ENCODE assay signal across 9 mouse cellular contexts in the genomic region with DNA sequence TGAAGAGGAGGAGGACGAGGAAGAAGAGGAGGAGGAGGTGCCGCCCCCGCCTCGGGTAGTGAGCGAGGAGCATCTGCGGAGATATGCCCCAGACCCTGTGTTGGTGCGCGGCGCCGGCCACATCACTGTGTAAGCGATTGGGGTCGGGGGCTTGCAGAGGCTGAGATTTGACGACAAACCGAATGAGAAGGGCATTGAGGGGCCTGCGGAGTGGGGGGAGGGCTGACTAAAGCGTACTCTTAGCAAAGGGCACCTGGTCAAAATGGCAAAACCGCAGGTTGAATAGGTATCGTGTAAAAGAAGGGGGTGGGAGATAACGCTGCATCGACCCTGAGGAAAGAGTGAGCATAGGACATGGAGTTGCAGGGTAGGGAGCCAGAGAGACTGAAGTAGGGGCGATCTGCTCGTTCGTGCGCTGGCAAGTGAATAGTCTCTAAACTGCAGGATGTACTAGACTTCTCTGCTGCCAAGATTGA. TPM values are rescaled to one million over a fixed set of nuclear protein-coding genes. Genes with fewer than 3 reads are reported as not detected.
DNase-seq lines count a peak whose midpoint lies in the region; ATAC-seq and TF ChIP-seq lines count a peak whose summit lies in the region.
"Had no signal": no experiment of that assay in that cellular context is flagged by ENCODE, and none has a peak within 500 bp of the region (broad histone marks: within the 10 kb centered on the region; RNA-seq: fewer than 3 reads in every experiment).

No protein-coding gene starts in this region.

- no peak overlapping the region for H3K27ac ChIP-seq in embryonic fibroblast, embryonic 13.5 days (ENCODE audit: insufficient read depth, low read length)
- peak overlapping the region; percentile 33 for H3K27ac ChIP-seq in intestine, embryonic 16.5 days (ENCODE audit: low read length)
- H3K27ac ChIP-seq in midbrain, embryonic 15.5 days = peak overlapping the region; percentile 79

- H3K4me2 ChIP-seq in intestine, embryonic 16.5 days (ENCODE audit: low read depth, low read length) = peak overlapping the region; percentile 49
- peak overlapping the region; percentile 49 for H3K4me2 ChIP-seq in midbrain, embryonic 15.5 days

- no peak for TF ChIP-seq CTCF in embryonic fibroblast, embryonic 13.5 days (IDR thresholded peaks at IDR 0.05; ENCODE audit: borderline replicate concordance, insufficient read depth, low read length)

- no peaks in the 10 kb centered on the region for H3K4me1 ChIP-seq in embryonic fibroblast, embryonic 13.5 days (ENCODE audit: control insufficient read depth, insufficient read depth, low read length)
- H3K4me1 ChIP-seq in intestine, embryonic 16.5 days (ENCODE audit: control insufficient read depth, insufficient read depth, low read length) = no peaks in the 10 kb centered on the region
- H3K4me1 ChIP-seq in midbrain, embryonic 15.5 days = no peaks in the 10 kb centered on the region

- no peaks in the 10 kb centered on the region for H3K36me3 ChIP-seq in intestine, embryonic 16.5 days (ENCODE audit: control insufficient read depth, insufficient read depth, low read length)
- H3K36me3 ChIP-seq in midbrain, embryonic 15.5 days (replicated peaks) = no peaks in the 10 kb centered on the region

- TF ChIP-seq POLR2A in embryonic fibroblast, embryonic 13.5 days (IDR thresholded peaks at IDR 0.05; ENCODE audit: low read depth, low read length) = no peak

- peak; percentile 37 for DNase-seq in cerebellum, adult 9-10 months
- no peak for DNase-seq in cerebellum, adult 9-11 months
- DNase-seq in ovary, postnatal 10 days (ENCODE audit: low spot score) = peak; percentile 2
- no peak for DNase-seq in ovary, adult 18-20 months (ENCODE audit: low spot score)
- DNase-seq in urinary bladder, adult 18-20 months (ENCODE audit: low spot score in 2 of 2) = no peak

- ATAC-seq in intestine, embryonic 16.5 days = peak; percentile 66
- ATAC-seq in midbrain, embryonic 15.5 days (replicated peaks) = peak; percentile 90

- no peaks in the 10 kb centered on the region for H3K9me3 ChIP-seq in intestine, embryonic 16.5 days (ENCODE audit: control insufficient read depth, low read length)
- H3K9me3 ChIP-seq in midbrain, embryonic 15.5 days = no peaks in the 10 kb centered on the region

- H3K4me3 ChIP-seq in embryonic fibroblast, embryonic 13.5 days (ENCODE audit: insufficient read depth, low read length) = peak overlapping the region; percentile 96
- peak overlapping the region; percentile 62 for H3K4me3 ChIP-seq in intestine, embryonic 16.5 days (ENCODE audit: low read length)
- H3K4me3 ChIP-seq in midbrain, embryonic 15.5 days = peak overlapping the region; percentile 56

- peak overlapping the region; percentile 74 for H3K9ac ChIP-seq in intestine, embryonic 16.5 days (ENCODE audit: low read depth, low read length)
- H3K9ac ChIP-seq in midbrain, embryonic 15.5 days = peak overlapping the region; percentile 61

- 9% methylated on average over 24 of the region's 24 CpGs for WGBS in intestine, embryonic 16.5 days
- 17% methylated on average over 24 of the region's 24 CpGs for WGBS in midbrain, embryonic 15.5 days

- peaks cover 2% of the 10 kb centered on the region; the same call in 1 of the 2 replicates for H3K27me3 ChIP-seq in intestine, embryonic 16.5 days (replicated peaks; ENCODE audit: control insufficient read depth, insufficient read depth, low read length)
- peaks cover 43% of the 10 kb centered on the region for H3K27me3 ChIP-seq in midbrain, embryonic 15.5 days (replicated peaks)
- H3K27me3 ChIP-seq: CH12.LX had no signal

RNA-seq across cellular contexts. Expression of a gene that starts 0.5 kb away (rescaled TPM):
- polyA plus RNA-seq in embryonic fibroblast, embryonic 13.5 days (2011; ENCODE audit: insufficient read length, low read depth, missing spikeins) = 3.7 and 3.8 TPM in 2 replicates
- 4.5 and 4.7 TPM in 2 replicates for polyA plus RNA-seq in intestine, embryonic 16.5 days (2015; fragmentation: Nextera tagmentation; extraction: Ambion mirVana)
- polyA plus RNA-seq in midbrain, embryonic 15.5 days (2015; fragmentation: Nextera tagmentation; extraction: Ambion mirVana) = 7.4 and 8.3 TPM in 2 replicates

RNA-seq across cellular contexts. Expression of a gene that starts 35.6 kb away (rescaled TPM):
- polyA plus RNA-seq in embryonic fibroblast, embryonic 13.5 days (2011; ENCODE audit: insufficient read length, low read depth, missing spikeins) = not detected in 2 replicates
- not detected in 2 replicates for polyA plus RNA-seq in intestine, embryonic 16.5 days (2015; fragmentation: Nextera tagmentation; extraction: Ambion mirVana)
- not detected in 2 replicates for polyA plus RNA-seq in midbrain, embryonic 15.5 days (2015; fragmentation: Nextera tagmentation; extraction: Ambion mirVana)

RNA-seq across cellular contexts. Expression of a gene that starts 57.5 kb away (rescaled TPM):
- polyA plus RNA-seq in embryonic fibroblast, embryonic 13.5 days (2011; ENCODE audit: insufficient read length, low read depth, missing spikeins) = not detected in 2 replicates
- 0.17 and 0.23 TPM in 2 replicates for polyA plus RNA-seq in intestine, embryonic 16.5 days (2015; fragmentation: Nextera tagmentation; extraction: Ambion mirVana)
- 0.28 and 0.37 TPM in 2 replicates for polyA plus RNA-seq in midbrain, embryonic 15.5 days (2015; fragmentation: Nextera tagmentation; extraction: Ambion mirVana)

Comparison
In these comparisons a context has a peak if more than half of its experiments do, and no peak if none do; other contexts are left out.
1. DNase-seq: peak in cerebellum, adult 9-10 months (single experiment) and ovary, postnatal 10 days (single experiment); none in cerebellum, adult 9-11 months (single experiment), ovary, adult 18-20 months (single experiment) and urinary bladder, adult 18-20 months (0 of 2).
2. Peak in every context shown above with its lines, with median percentiles within 50 percentile points of each other: H3K4me3 ChIP-seq.